In the genomic region with DNA sequence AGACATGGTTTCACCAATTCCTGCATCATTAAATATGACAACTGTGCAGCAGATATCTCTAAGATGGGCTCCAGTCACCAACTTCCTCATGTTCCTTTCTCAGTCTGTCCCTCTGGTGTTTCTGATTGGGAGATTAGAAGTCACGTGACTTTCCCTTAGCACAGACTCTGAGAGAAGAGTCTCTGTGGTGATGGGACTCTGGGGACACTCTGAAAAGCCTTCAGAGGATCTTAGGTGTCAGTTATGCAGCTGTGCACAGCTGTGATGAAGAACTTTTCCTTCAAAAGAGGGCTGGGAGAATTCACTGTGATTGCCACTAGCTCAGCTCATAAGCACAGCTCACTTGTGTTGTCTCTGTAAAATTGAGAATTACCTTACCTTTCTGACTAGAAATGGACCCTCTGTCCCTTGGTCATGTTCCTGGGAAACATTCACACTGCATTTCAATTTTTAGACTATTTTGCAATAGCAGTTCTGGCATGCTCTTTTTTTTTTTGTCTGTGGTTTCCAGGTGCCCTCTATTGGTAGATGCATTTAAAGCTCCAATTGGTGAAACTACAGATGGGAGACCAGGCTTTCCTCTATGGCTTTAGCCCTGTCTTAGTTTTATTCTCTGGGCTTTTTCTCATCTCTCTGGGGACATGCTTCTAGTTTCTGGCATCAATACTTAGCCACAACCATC, we compare ENCODE assay signal across 9 mouse cellular contexts. TPM values are rescaled to one million over a fixed set of nuclear protein-coding genes. Genes with fewer than 3 reads are reported as not detected.
DNase-seq lines count a peak whose midpoint lies in the region; ATAC-seq and TF ChIP-seq lines count a peak whose summit lies in the region.
"Had no signal": no experiment of that assay in that cellular context is flagged by ENCODE, and none has a peak within 500 bp of the region (broad histone marks: within the 10 kb centered on the region; RNA-seq: fewer than 3 reads in every experiment).

No protein-coding gene starts in this region.

- H3K4me3 ChIP-seq in forebrain, postnatal 0 days (ENCODE audit: low read depth, low read length), result no peak overlapping the region
- H3K4me3 ChIP-seq in forebrain, embryonic 10.5 days, result no peak overlapping the region
- H3K4me3 ChIP-seq in midbrain, embryonic 14.5 days (replicated peaks; ENCODE audit: low read depth, low read length), result no peak overlapping the region
- H3K4me3 ChIP-seq in midbrain, embryonic 13.5 days (replicated peaks), result no peak overlapping the region
- no peak overlapping the region for H3K4me3 ChIP-seq in midbrain, embryonic 16.5 days (ENCODE audit: low read depth, low read length)
- H3K4me3 ChIP-seq: neural tube, embryonic 13.5 days had no signal

- WGBS in forebrain, postnatal 0 days, result 66% methylated on average over 1 of the region's 1 CpGs
- WGBS in forebrain, embryonic 10.5 days, result 52% methylated on average over 1 of the region's 1 CpGs
- WGBS in midbrain, embryonic 14.5 days, result 45% methylated on average over 1 of the region's 1 CpGs
- 53% methylated on average over 1 of the region's 1 CpGs for WGBS in midbrain, embryonic 13.5 days
- WGBS in midbrain, embryonic 16.5 days, result 53% methylated on average over 1 of the region's 1 CpGs

- H3K27ac ChIP-seq in forebrain, postnatal 0 days (ENCODE audit: low read depth, low read length), result no peak overlapping the region
- no peak overlapping the region for H3K27ac ChIP-seq in forebrain, embryonic 10.5 days
- no peak overlapping the region for H3K27ac ChIP-seq in midbrain, embryonic 14.5 days (replicated peaks; ENCODE audit: low read depth, low read length)
- H3K27ac ChIP-seq in midbrain, embryonic 13.5 days, result no peak overlapping the region
- H3K27ac ChIP-seq in midbrain, embryonic 16.5 days (ENCODE audit: low read length), result no peak overlapping the region
- H3K27ac ChIP-seq: neural tube, embryonic 13.5 days had no signal

- H3K27me3 ChIP-seq in forebrain, postnatal 0 days (ENCODE audit: insufficient read depth, low read length), result no peaks in the 10 kb centered on the region
- no peaks in the 10 kb centered on the region for H3K27me3 ChIP-seq in forebrain, embryonic 10.5 days (ENCODE audit: poor library complexity, severe bottlenecking)
- no peaks in the 10 kb centered on the region for H3K27me3 ChIP-seq in midbrain, embryonic 14.5 days (ENCODE audit: control insufficient read depth, insufficient read depth, low read length)
- no peaks in the 10 kb centered on the region for H3K27me3 ChIP-seq in midbrain, embryonic 13.5 days
- H3K27me3 ChIP-seq in midbrain, embryonic 16.5 days (ENCODE audit: control insufficient read depth, insufficient read depth, low read depth, low read length), result no peaks in the 10 kb centered on the region
- H3K27me3 ChIP-seq: neural tube, embryonic 13.5 days had no signal

- H3K36me3 ChIP-seq in forebrain, postnatal 0 days (ENCODE audit: insufficient read depth), result no peaks in the 10 kb centered on the region
- H3K36me3 ChIP-seq in forebrain, embryonic 10.5 days (replicated peaks), result no peaks in the 10 kb centered on the region
- H3K36me3 ChIP-seq in midbrain, embryonic 14.5 days (ENCODE audit: control insufficient read depth, insufficient read depth, low read length), result no peaks in the 10 kb centered on the region
- H3K36me3 ChIP-seq in midbrain, embryonic 13.5 days, result no peaks in the 10 kb centered on the region
- no peaks in the 10 kb centered on the region for H3K36me3 ChIP-seq in midbrain, embryonic 16.5 days (ENCODE audit: control insufficient read depth, insufficient read depth, low read length)
- H3K36me3 ChIP-seq: neural tube, embryonic 13.5 days had no signal

- no peaks in the 10 kb centered on the region for H3K4me1 ChIP-seq in forebrain, postnatal 0 days (ENCODE audit: insufficient read depth)
- no peaks in the 10 kb centered on the region for H3K4me1 ChIP-seq in forebrain, embryonic 10.5 days
- H3K4me1 ChIP-seq in midbrain, embryonic 14.5 days (ENCODE audit: control insufficient read depth, insufficient read depth, low read length), result no peaks in the 10 kb centered on the region
- H3K4me1 ChIP-seq in midbrain, embryonic 13.5 days (replicated peaks), result no peaks in the 10 kb centered on the region
- H3K4me1 ChIP-seq in midbrain, embryonic 16.5 days (ENCODE audit: control insufficient read depth, insufficient read depth, low read length), result no peaks in the 10 kb centered on the region
- H3K4me1 ChIP-seq: neural tube, embryonic 13.5 days had no signal

- no peak overlapping the region for H3K4me2 ChIP-seq in forebrain, postnatal 0 days (ENCODE audit: low read depth)
- no peak overlapping the region for H3K4me2 ChIP-seq in midbrain, embryonic 14.5 days (ENCODE audit: low read length)
- H3K4me2 ChIP-seq in midbrain, embryonic 13.5 days (replicated peaks), result no peak overlapping the region
- no peak overlapping the region for H3K4me2 ChIP-seq in midbrain, embryonic 16.5 days (ENCODE audit: low read length)
- H3K4me2 ChIP-seq: neural tube, embryonic 13.5 days had no signal

- H3K9ac ChIP-seq in forebrain, postnatal 0 days, result no peak overlapping the region
- no peak overlapping the region for H3K9ac ChIP-seq in midbrain, embryonic 14.5 days (replicated peaks; ENCODE audit: low read length)
- H3K9ac ChIP-seq in midbrain, embryonic 13.5 days (replicated peaks), result no peak overlapping the region
- H3K9ac ChIP-seq in midbrain, embryonic 16.5 days (ENCODE audit: low read depth, low read length), result no peak overlapping the region
- H3K9ac ChIP-seq: neural tube, embryonic 13.5 days had no signal

- TF ChIP-seq CTCF in forebrain, postnatal 0 days (IDR thresholded peaks at IDR 0.05; ENCODE audit: low read depth), result peak; percentile 56

- peak; percentile 25 for DNase-seq in forebrain, postnatal 0 days
- no peak for DNase-seq in forebrain, embryonic 10.5 days (ENCODE audit: extremely low spot score, low spot score)
- DNase-seq in midbrain, embryonic 14.5 days, result peak; percentile 35
- DNase-seq in c-Kit-positive CD71-negative TER-119-negative erythroid progenitor cells, embryonic 14.5 days (ENCODE audit: low read depth), result peak; percentile 14
- peak; percentile 6 for DNase-seq in mesoderm, embryonic 11.5 days (ENCODE audit: low read depth, low spot score)
- no peak for DNase-seq in adrenal gland, adult 8-10 months

- no peak for ATAC-seq in forebrain, postnatal 0 days
- no peak for ATAC-seq in midbrain, embryonic 14.5 days (ENCODE audit: low FRiP score, low TSS enrichment)
- no peak for ATAC-seq in midbrain, embryonic 13.5 days
- ATAC-seq in midbrain, embryonic 16.5 days, result no peak

- H3K9me3 ChIP-seq in forebrain, postnatal 0 days (ENCODE audit: low read length), result no peaks in the 10 kb centered on the region
- no peaks in the 10 kb centered on the region for H3K9me3 ChIP-seq in forebrain, embryonic 10.5 days
- H3K9me3 ChIP-seq in midbrain, embryonic 14.5 days (ENCODE audit: control insufficient read depth, low read length), result no peaks in the 10 kb centered on the region
- no peaks in the 10 kb centered on the region for H3K9me3 ChIP-seq in midbrain, embryonic 13.5 days
- H3K9me3 ChIP-seq in midbrain, embryonic 16.5 days (replicated peaks; ENCODE audit: control insufficient read depth, low read length, poor library complexity, severe bottlenecking), result no peaks in the 10 kb centered on the region
- H3K9me3 ChIP-seq: neural tube, embryonic 13.5 days had no signal

RNA-seq across cellular contexts. Expression of gene Ccng2, which starts 56.4 kb away (rescaled TPM):
- 73.4 and 82.9 TPM in 2 replicates for total RNA-seq in forebrain, postnatal 0 days (2014; rRNA removed)
- 47.7 and 49.7 TPM in 2 replicates for polyA plus RNA-seq in forebrain, postnatal 0 days (2015; fragmentation: Nextera tagmentation; extraction: Ambion mirVana)
- 41.5 and 45.3 TPM in 2 replicates for polyA plus RNA-seq in forebrain, embryonic 10.5 days (2016; fragmentation: Nextera tagmentation; extraction: Ambion mirVana)
- polyA plus RNA-seq in midbrain, embryonic 14.5 days (2014; fragmentation: Nextera tagmentation; extraction: Ambion mirVana), result 81.7 and 108 TPM in 2 replicates
- polyA plus RNA-seq in midbrain, embryonic 13.5 days (2015; fragmentation: Nextera tagmentation; extraction: Ambion mirVana), result 116 and 126 TPM in 2 replicates
- 10 to 100 TPM; 20.2 to 23.5 (median 21.2) TPM for total RNA-seq in adrenal gland, adult 8-10 months (2022)
- 66.2 and 73.9 TPM in 2 replicates for polyA plus RNA-seq in midbrain, embryonic 16.5 days (2015; fragmentation: Nextera tagmentation; extraction: Ambion mirVana)

Comparison
In these comparisons a context has a peak if more than half of its experiments do, and no peak if none do; other contexts are left out.
1. DNase-seq: peak in forebrain, postnatal 0 days (single experiment), midbrain, embryonic 14.5 days (single experiment), c-Kit-positive CD71-negative TER-119-negative erythroid progenitor cells, embryonic 14.5 days (single experiment) and mesoderm, embryonic 11.5 days (single experiment); none in forebrain, embryonic 10.5 days (single experiment) and adrenal gland, adult 8-10 months (single experiment).